Mouse (Mus musculus): ENCODE measurements around the gene Tnrc18. TPM values are rescaled to one million over a fixed set of nuclear protein-coding genes. Genes with fewer than 3 reads are reported as not detected.

Tnrc18 gene
- polyA plus RNA-seq, 1 experiment from 2014 or later, result 16.3 TPM

DNA sequence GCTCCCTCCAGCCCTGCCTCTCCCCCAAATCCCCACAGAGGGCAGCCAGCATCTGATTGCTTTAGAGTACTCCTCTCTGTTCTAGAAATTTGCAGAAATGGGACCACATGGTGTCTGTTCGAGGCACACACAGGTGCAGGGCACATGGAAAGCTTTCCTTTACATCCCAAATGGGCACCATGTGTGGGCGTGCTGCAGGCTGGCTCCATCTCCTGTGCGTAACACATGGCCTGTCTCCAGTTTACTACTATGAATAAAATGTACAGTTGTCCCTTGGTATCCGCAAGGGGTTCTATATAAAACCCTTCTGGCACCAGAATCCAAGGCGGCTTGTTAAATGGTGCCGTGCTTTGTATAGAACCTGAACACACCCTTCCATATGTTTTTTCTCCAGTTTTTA lies 120.6 kb downstream of the Tnrc18 start:
- WGBS, result 81% methylated on average over 6 of the region's 6 CpGs
- 0 out of 2 replicates have a peak, but pooled peaks cover 3% of the 10 kb centered on the region for H3K27me3 ChIP-seq (ENCODE audit: insufficient read depth, low read length)
- no peaks in the 10 kb centered on the region for H3K4me1 ChIP-seq (replicated peaks; ENCODE audit: insufficient read depth, low read length)
- H3K4me2 ChIP-seq (ENCODE audit: low read length), result no peak overlapping the region
- TF ChIP-seq CTCF (IDR thresholded peaks at IDR 0.05; ENCODE audit: low read depth), result no peak
- no peak overlapping the region for H3K9ac ChIP-seq (ENCODE audit: low read depth, low read length)
- no peak for ATAC-seq (replicated peaks; ENCODE audit: low FRiP score, low read depth)
- H3K36me3 ChIP-seq (ENCODE audit: insufficient read depth, low read length), result no peaks in the 10 kb centered on the region
- no peak overlapping the region for H3K4me3 ChIP-seq (replicated peaks; ENCODE audit: low read depth, low read length)
- DNase-seq (ENCODE audit: low spot score), result no peak
- H3K9me3 ChIP-seq (replicated peaks; ENCODE audit: low read length), result no peaks in the 10 kb centered on the region
- no peak overlapping the region for H3K27ac ChIP-seq

DNA sequence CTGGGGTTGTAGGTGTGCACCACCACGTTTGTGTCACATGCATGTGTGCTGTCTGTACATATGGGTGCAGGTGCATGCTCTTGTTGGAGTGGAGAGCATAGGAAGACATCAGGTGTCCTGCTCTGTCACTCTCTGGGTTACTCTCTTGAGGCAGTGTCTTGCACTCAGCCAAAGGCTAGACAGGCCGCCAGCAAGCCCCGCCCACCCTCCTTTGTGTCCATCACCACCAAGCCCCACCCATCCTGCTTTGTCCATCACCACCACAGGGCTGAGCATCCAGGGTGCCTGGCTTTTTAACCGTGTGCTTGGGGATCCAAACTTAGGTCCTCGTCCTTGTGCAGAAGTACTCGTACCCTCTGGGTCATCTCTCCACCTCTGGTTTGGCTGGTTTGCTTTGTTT lies 121.2 kb downstream of the Tnrc18 start:
- DNase-seq (ENCODE audit: low spot score) (no peak), ATAC-seq (replicated peaks; ENCODE audit: low FRiP score, low read depth) (no peak)
- H3K9ac ChIP-seq (ENCODE audit: low read depth, low read length), result no peak overlapping the region
- no peak for TF ChIP-seq CTCF (IDR thresholded peaks at IDR 0.05; ENCODE audit: low read depth)
- H3K27me3 ChIP-seq (ENCODE audit: insufficient read depth, low read length), result 0 out of 2 replicates have a peak, but pooled peaks cover 3% of the 10 kb centered on the region
- no peak overlapping the region for H3K4me3 ChIP-seq (replicated peaks; ENCODE audit: low read depth, low read length)
- 30% methylated on average over 6 of the region's 6 CpGs for WGBS
- no peak overlapping the region for H3K4me2 ChIP-seq (ENCODE audit: low read length)
- H3K4me1 ChIP-seq (replicated peaks; ENCODE audit: insufficient read depth, low read length), result no peaks in the 10 kb centered on the region
- H3K36me3 ChIP-seq (ENCODE audit: insufficient read depth, low read length), result no peaks in the 10 kb centered on the region
- H3K9me3 ChIP-seq (replicated peaks; ENCODE audit: low read length), result no peaks in the 10 kb centered on the region
- H3K27ac ChIP-seq, result no peak overlapping the region

DNA sequence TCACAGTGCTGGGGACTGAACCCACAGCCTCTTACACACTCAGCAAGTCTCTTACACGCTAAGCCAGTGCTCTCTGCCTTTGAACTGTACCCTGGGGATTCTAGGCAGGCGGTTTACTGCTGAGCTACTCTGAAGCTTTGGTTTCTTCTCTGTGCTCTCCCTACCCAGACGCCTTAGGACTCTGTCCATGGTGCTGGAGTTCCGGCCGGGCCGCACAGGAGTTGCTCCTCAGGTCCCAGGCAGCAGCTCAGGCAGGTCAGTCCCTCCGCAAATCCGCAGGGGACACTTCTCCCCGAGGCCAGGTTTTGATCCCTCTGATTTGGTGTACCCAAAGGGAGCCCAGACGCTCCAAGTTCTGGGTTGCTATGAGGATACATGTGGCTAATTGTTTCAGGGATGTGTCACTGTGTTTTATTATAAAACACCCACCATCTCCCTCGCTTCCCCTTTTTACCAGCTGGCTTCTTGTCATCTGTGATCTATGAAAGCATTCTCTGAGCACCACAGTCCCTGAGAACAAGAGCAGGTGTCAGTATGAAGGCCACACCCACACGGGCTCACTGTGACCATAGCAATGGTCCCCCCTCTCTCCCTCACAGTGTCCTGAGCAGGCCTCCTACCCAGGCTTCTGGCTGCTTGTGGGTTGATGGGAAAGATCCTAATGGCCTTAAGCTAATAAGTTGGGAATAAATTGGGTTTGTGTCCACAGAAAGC lies 122.7 kb downstream of the Tnrc18 start:
- DNase-seq (ENCODE audit: low spot score), result peak; percentile 67
- Histone ChIP-seq H3K27ac (no peak overlapping the region), H3K9me3 (replicated peaks; ENCODE audit: low read length) (no peaks in the 10 kb centered on the region), H3K4me3 (replicated peaks; ENCODE audit: low read depth, low read length) (no peak overlapping the region), H3K4me2 (ENCODE audit: low read length) (no peak overlapping the region), H3K4me1 (replicated peaks; ENCODE audit: insufficient read depth, low read length) (no peaks in the 10 kb centered on the region), H3K27me3 (ENCODE audit: insufficient read depth, low read length) (no peaks in the 10 kb centered on the region), H3K36me3 (ENCODE audit: insufficient read depth, low read length) (no peaks in the 10 kb centered on the region), H3K9ac (ENCODE audit: low read depth, low read length) (no peak overlapping the region)
- TF ChIP-seq CTCF (IDR thresholded peaks at IDR 0.05; ENCODE audit: low read depth), result no peak
- ATAC-seq (replicated peaks; ENCODE audit: low FRiP score, low read depth), result no peak
- 10% methylated on average over 12 of the region's 12 CpGs for WGBS

DNA sequence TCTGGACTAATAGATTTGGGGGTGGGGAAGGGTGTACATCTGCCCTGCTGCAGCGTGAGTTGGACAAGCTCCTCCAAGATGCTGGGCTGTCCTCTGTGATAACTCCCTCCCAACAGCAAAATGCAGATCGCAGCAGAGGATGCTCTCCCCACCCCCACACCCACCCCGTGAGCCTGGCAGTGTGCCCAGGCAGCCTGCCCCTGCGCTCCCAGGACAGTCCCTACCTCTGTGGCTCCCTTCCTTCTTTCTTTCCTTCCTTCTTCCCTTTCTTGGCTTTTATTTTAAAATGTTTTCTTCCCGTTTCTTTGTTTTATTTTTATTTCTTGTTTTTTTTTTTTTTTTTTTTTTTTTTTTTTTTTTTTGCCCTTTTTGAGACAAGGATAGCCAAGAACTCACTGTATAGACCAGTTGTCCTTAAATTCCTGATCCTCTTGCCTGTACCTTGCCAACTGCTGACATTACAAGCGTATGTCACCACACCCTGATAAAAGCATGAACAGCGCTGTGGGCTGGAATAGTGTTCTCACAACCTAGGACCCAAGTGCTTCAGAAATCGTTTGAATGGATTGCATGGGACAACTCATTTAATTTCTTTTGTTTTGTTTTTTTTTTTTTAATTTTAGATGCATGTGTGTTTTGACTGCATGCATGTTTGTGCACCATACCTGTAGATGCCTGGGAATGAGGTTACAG lies 123.6 kb downstream of the Tnrc18 start:
- H3K4me2 ChIP-seq (ENCODE audit: low read length), result no peak overlapping the region
- WGBS, result 49% methylated on average over 8 of the region's 8 CpGs
- no peak for TF ChIP-seq CTCF (IDR thresholded peaks at IDR 0.05; ENCODE audit: low read depth)
- no peak overlapping the region for H3K4me3 ChIP-seq (replicated peaks; ENCODE audit: low read depth, low read length)
- no peak overlapping the region for H3K27ac ChIP-seq
- ATAC-seq (replicated peaks; ENCODE audit: low FRiP score, low read depth) (no peak), DNase-seq (ENCODE audit: low spot score) (no peak)
- no peaks in the 10 kb centered on the region for H3K27me3 ChIP-seq (ENCODE audit: insufficient read depth, low read length)
- H3K9me3 ChIP-seq (replicated peaks; ENCODE audit: low read length), result no peaks in the 10 kb centered on the region
- no peaks in the 10 kb centered on the region for H3K4me1 ChIP-seq (replicated peaks; ENCODE audit: insufficient read depth, low read length)
- no peak overlapping the region for H3K9ac ChIP-seq (ENCODE audit: low read depth, low read length)
- no peaks in the 10 kb centered on the region for H3K36me3 ChIP-seq (ENCODE audit: insufficient read depth, low read length)

DNA sequence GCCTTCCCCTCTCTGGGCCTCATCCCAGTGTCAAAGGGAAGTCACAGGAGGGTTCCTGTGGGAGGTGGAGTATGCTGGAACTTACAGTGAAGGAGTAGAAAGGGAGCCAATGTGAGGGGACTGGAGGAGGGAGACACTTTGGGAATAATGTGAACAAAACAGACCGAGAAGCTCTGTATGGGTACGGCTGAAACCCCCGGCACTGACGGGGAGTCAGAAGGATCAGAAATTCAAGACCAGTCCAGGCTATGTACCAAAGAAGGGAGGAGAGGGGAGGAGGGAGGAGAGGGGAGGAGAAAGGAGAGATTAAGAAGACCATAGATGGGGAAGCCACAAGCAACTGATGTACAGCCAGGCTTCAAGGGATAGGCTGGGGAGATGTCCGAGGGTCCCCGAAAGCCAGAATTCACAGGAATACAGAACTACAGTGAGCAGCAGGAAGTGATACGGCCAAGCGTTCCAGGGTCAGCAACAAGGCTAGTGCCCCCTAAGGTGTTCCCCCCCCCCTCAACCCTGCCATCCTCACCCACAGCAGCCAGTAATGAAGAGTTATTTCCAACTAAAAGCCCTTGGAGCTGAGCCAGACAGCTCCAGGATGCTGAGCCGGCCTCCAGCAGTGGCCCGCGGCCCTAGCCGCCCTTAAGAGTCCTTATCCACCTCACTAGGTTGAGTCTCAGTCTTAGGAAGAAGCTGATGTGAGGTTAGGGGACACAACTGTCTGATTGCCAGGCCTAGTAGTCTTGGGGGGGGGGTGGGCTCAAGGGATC lies 124.3 kb downstream of the Tnrc18 start:
- Histone ChIP-seq H3K27me3 (ENCODE audit: insufficient read depth, low read length) (no peaks in the 10 kb centered on the region), H3K4me2 (ENCODE audit: low read length) (no peak overlapping the region), H3K27ac (no peak overlapping the region), H3K4me1 (replicated peaks; ENCODE audit: insufficient read depth, low read length) (no peaks in the 10 kb centered on the region), H3K36me3 (ENCODE audit: insufficient read depth, low read length) (no peaks in the 10 kb centered on the region), H3K4me3 (replicated peaks; ENCODE audit: low read depth, low read length) (no peak overlapping the region), H3K9me3 (replicated peaks; ENCODE audit: low read length) (no peaks in the 10 kb centered on the region), H3K9ac (ENCODE audit: low read depth, low read length) (no peak overlapping the region)
- WGBS, result 66% methylated on average over 12 of the region's 12 CpGs
- ATAC-seq (replicated peaks; ENCODE audit: low FRiP score, low read depth) (no peak), DNase-seq (ENCODE audit: low spot score) (no peak)
- TF ChIP-seq CTCF (IDR thresholded peaks at IDR 0.05; ENCODE audit: low read depth), result no peak

DNA sequence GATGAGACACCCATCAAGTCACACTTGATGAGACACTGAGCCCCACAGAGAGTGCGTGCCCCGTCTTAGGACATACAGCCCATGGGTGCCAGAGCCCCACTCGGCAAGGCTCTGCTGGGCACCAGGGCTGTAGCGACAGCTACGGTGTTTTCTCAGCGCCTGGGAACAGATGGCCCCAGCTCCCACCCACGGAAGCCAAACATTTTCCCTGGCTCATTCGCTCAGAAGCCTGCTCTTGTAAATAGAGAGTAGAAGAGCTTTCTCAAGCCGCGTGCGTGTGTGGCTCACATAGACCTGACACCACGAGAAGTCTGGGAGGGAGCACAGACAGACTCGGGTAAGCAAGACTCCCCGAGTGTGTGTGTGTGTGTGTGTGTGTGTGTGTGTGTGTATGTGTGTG lies 125.2 kb downstream of the Tnrc18 start, which contains the start of gene Slc29a4:
Gene Slc29a4, plus strand, starts transcription at position 265 of the 400 bp plus-strand sequence.
- DNase-seq (ENCODE audit: low spot score) (no peak), ATAC-seq (replicated peaks; ENCODE audit: low FRiP score, low read depth) (no peak)
- WGBS, result 32% methylated on average over 14 of the region's 14 CpGs
- no peak for TF ChIP-seq CTCF (IDR thresholded peaks at IDR 0.05; ENCODE audit: low read depth)
- no peak within 1 kb of the TSS for H3K27ac ChIP-seq
- no peak within 1 kb of the TSS for H3K4me3 ChIP-seq (replicated peaks; ENCODE audit: low read depth, low read length)
- no peaks in the 10 kb centered on the region for H3K27me3 ChIP-seq (ENCODE audit: insufficient read depth, low read length)
- H3K9me3 ChIP-seq (replicated peaks; ENCODE audit: low read length), result no peaks in the 10 kb centered on the region
- H3K4me1 ChIP-seq (replicated peaks; ENCODE audit: insufficient read depth, low read length), result no peaks in the 10 kb centered on the region
- H3K9ac ChIP-seq (ENCODE audit: low read depth, low read length), result no peak within 1 kb of the TSS
- no peak within 1 kb of the TSS for H3K4me2 ChIP-seq (ENCODE audit: low read length)
- H3K36me3 ChIP-seq (ENCODE audit: insufficient read depth, low read length), result no peaks in the 10 kb centered on the region
